Mouse (Mus musculus): ENCODE results near the gene Igtp.
"Not testable (repeated sequence)": the region's sequence is repeated elsewhere in the genome, so short reads cannot be mapped to it uniquely, and the experiment has no call there.

Gene Igtp

GRCm38 (mm10) chr11:58213673-58214342 lies 14.5 kb downstream of the Igtp start:
- DNase-seq, result no peak

GRCm38 (mm10) chr11:58214391-58215048 lies 15.2 kb downstream of the Igtp start:
- peak in 1 of 2 experiments; percentile 4 for DNase-seq

GRCm38 (mm10) chr11:58215049-58215430 lies 15.7 kb downstream of the Igtp start:
- DNase-seq, result not testable (repeated sequence)

DNA sequence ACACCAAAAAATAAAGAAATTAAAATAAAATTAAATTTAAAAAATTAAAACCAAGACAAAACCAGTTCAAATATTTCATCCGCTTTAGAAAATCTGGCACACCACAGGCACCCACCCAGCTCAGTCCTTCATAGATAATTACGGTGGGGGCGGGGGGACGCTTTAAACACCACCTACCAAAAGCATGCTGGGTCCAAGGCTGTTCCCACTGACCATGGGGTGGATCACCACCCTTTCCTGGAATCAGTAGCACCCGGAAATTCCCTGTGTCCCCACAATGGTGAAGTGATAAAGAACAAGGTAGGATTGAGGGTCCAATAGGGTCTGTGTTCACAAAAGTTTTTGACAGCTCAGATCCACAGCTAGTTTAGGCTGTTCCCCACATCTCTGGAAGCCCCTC lies 16.5 kb downstream of the Igtp start:
- DNase-seq, result no peak

GRCm38 (mm10) chr11:58216823-58217222 lies 17.5 kb downstream of the Igtp start:
- no peak for DNase-seq

DNA sequence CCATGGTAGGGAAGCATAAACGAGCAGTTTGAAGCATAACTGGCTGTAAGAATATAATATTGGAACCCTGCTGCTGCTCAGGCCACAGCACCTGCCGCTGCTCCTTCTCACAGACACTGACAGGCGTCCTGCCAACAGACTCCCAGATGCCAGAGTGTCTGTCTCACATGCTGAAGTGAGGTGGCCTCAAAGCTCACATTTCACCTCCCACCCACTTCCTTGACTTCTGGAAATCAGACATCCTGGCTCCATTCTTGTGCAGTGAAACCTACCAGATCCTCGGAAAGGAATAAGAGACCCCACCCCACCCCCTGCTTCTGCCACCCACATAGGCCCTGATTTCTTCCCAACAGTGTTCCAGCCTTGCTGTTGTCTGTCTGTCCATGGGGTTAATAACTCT lies 24.4 kb downstream of the Igtp start:
- DNase-seq, result no peak

GRCm38 (mm10) chr11:58224313-58224712 lies 25.0 kb downstream of the Igtp start:
- no peak for DNase-seq

- not testable (repeated sequence) for DNase-seq
Observed at GRCm38 (mm10) chr11:58224872-58225271, 25.5 kb downstream of the Igtp start.

- peak; percentile 59 to 68 for DNase-seq
Observed at GRCm38 (mm10) chr11:58225655-58226054, 26.3 kb downstream of the Igtp start.

DNA sequence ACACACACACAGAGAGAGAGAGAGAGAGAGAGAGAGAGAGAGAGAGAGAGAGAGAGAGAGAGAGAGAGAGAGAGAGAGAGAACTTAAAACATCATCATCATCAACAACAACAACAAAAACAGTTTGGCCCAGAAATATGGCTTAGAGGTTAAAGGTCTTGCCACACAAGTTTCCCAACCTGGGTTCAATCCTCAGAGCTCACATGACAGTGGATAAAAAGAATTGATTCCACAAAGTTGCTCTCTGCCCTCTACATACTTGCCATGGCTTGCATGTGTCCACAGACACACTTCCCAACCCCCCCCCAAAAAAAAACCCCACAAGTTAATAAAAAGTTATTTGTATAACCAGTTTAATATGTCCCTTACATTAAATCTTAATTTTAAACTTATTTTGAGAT lies 27.1 kb downstream of the Igtp start:
- no peak for DNase-seq

- not testable (repeated sequence) for DNase-seq
Observed at GRCm38 (mm10) chr11:58228021-58228420, 28.7 kb downstream of the Igtp start.

DNA sequence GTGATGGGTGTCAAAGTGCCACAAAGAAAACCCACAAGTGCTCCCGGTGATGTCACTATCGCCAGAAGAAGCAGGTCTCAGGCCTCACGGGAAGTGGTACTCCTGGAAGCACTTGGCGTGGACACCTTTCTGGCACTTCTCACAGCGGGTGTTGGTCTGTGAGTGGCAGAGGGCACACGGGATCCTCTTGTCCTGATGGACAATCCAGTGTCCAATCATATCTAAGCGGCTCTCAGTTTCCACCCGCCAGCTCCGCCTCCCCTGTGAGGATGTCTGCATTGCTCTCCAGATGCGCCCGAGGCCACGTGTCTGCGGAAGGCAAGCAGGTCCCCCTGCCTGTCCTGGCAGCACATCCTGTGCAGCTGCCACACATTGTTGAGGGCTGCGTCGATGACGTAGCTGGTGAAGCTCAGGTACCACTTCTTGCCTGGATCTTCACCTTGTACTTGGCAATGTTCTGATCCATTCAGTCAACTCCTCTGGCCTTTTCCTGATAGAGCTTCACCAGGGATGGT lies 31.1 kb downstream of the Igtp start:
- no peak for DNase-seq

GRCm38 (mm10) chr11:58231156-58231555 lies 31.8 kb downstream of the Igtp start:
- no peak for DNase-seq

GRCm38 (mm10) chr11:58234551-58234950 lies 35.2 kb downstream of the Igtp start:
- DNase-seq, result not testable (repeated sequence)

GRCm38 (mm10) chr11:58235152-58235551 lies 35.8 kb downstream of the Igtp start:
- DNase-seq, result no peak

- no peak for DNase-seq
Observed at GRCm38 (mm10) chr11:58238840-58239791, 39.8 kb downstream of the Igtp start.

DNA sequence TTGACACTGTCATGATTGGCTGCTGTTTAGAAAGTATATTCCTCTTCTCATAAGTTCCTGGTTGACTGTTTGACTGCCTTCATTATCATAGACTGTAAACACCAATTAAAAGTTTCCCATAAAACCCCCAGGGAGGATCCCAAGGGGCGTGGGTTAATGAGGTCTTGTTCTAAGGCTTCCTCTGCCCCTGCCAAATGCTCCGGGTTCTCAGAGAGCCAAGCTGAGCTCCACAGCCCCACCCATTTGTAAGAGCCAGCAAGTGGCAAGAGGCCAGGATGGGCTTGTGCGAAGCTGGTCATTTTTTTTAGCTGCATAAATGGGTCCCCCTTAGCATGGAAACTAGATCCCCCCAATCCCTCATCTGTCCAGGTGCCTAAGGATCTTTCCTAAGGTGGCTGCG lies 47.9 kb downstream of the Igtp start:
- no peak for DNase-seq

DNA sequence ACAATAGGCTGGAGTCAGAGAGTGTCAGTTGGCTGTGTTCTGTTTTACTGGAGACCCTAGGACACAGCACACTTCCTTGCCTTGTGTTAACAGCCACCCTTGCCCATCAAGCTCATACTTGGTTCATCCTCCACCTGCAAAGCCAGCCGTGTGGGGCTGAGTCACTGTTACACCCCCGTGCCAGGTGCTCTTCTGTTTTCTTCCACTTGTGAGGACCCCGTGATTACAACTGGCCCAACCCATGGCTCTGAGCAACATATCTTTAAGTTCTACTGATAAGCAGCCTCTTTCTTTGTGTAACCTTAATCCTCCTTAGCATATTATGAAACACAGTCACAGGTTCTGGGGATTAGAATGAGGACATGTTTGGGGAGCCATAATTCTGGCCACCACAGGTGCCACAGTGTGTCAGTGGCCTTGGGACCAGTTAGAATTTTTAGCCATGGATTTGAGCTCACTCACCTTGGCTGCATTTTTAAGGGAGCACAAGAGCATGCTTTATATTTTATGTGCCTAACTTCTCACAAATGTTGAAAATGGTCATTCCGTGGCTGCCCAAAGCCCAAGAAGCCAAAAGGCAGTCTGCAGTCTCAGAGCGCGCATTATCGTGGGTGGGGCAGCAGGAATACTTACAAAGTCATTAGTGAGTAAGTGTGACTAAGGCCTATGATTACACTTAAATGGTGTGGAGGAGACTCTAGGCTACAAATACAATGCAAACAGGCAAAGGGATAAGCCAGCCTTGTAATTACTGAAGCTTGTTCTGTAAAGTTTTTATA lies 50.0 kb downstream of the Igtp start:
- DNase-seq, result no peak

DNA sequence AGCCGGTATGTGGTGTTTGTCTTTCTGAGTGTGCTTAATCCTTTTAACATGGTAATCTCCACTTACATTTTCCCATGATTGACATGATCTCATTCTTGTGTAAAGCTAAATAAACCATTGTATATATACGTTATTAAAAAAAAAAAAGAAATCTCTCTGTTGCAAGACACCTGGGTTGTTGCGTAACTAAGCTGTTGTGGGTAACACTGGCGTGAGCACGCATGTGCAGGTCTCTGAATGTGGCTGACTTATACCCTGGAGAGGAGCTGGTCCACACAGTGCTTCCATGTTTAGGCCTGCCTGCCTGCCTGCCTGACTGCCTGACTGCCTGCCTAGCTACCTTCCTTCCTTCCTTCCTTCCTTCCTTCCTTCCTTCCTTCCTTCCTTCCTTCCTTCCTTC lies 51.2 kb downstream of the Igtp start:
- no peak for DNase-seq

GRCm38 (mm10) chr11:58254411-58254810 lies 55.1 kb downstream of the Igtp start:
- no peak for DNase-seq
